In the genomic region with DNA sequence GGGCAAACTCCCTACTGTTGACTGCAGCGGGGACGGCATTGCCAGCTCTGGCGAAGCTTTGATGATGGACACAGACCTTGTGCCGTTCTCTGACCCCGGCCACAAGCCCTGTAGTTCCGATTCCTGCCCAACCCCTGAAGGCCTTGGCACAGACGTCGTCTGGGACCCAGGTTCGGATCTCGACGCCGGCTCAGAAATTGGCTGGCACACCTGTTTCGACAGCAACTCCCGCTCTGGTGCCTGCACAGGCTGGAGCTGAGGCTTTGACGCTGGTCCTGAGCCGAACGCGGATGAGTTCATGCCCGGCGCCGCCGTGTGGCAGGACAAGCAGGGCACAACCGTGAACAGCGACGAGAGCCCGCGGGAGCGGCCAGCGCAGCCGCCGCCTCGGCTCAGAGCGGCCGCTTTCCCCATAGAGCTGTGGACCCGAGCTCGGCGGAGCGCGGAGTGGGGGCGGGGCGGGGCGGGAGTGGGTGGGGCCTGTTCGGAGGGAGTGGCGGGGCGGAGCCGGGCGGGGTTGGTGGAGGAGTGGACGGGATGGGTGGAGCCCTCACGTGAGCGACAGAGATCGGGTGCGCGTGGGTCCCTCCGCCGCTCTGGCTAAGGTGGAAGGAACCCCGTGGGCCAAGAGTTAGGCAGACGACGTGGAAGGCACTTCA, we compare ENCODE assay signal across 7 mouse cellular contexts. TPM values are rescaled to one million over a fixed set of nuclear protein-coding genes. Genes with fewer than 3 reads are reported as not detected.
DNase-seq lines count a peak whose midpoint lies in the region; ATAC-seq lines count a peak whose summit lies in the region.

Osbp2 (minus strand) TSS at position 450 of the 659 bp plus-strand sequence.

- peak within 1 kb of the TSS; percentile 84 for H3K4me2 ChIP-seq in limb, embryonic 13.5 days (replicated peaks)
- H3K4me2 ChIP-seq in midbrain, embryonic 14.5 days (ENCODE audit: low read length): peak within 1 kb of the TSS; percentile 73

- H3K36me3 ChIP-seq in limb, embryonic 13.5 days: no peaks in the 10 kb centered on the region
- no peaks in the 10 kb centered on the region for H3K36me3 ChIP-seq in midbrain, embryonic 14.5 days (ENCODE audit: control insufficient read depth, insufficient read depth, low read length)

- peaks cover 35% of the 10 kb centered on the region for H3K27me3 ChIP-seq in limb, embryonic 13.5 days
- H3K27me3 ChIP-seq in midbrain, embryonic 14.5 days (ENCODE audit: control insufficient read depth, insufficient read depth, low read length): peaks cover 12% of the 10 kb centered on the region

- peaks cover 10% of the 10 kb centered on the region; the same call in 1 of the 2 replicates for H3K4me1 ChIP-seq in limb, embryonic 13.5 days
- H3K4me1 ChIP-seq in midbrain, embryonic 14.5 days (ENCODE audit: control insufficient read depth, insufficient read depth, low read length): peaks cover 7% of the 10 kb centered on the region; the same call in 1 of the 2 replicates

- ATAC-seq in granulocyte monocyte progenitor cell, adult 5-6 weeks (replicated peaks; ENCODE audit: poor library complexity, severe bottlenecking): peak; percentile 97
- peak; percentile 94 for ATAC-seq in limb, embryonic 13.5 days (ENCODE audit: low FRiP score, low read depth)
- peak; percentile 90 for ATAC-seq in midbrain, embryonic 14.5 days (ENCODE audit: low FRiP score, low TSS enrichment)

- H3K9ac ChIP-seq in limb, embryonic 13.5 days: peak within 1 kb of the TSS; percentile 70
- H3K9ac ChIP-seq in midbrain, embryonic 14.5 days (replicated peaks; ENCODE audit: low read length): peak within 1 kb of the TSS; percentile 60

- 4% methylated on average over 45 of the region's 58 CpGs for WGBS in limb, embryonic 13.5 days
- 3% methylated on average over 55 of the region's 58 CpGs for WGBS in midbrain, embryonic 14.5 days

- H3K4me3 ChIP-seq in limb, embryonic 13.5 days: peak within 1 kb of the TSS; percentile 54
- H3K4me3 ChIP-seq in midbrain, embryonic 14.5 days (replicated peaks; ENCODE audit: low read depth, low read length): peak within 1 kb of the TSS; percentile 44

- peak; percentile 81 to 87 for DNase-seq in adrenal gland, postnatal 36 days
- DNase-seq in embryo, embryonic 9.5 days (ENCODE audit: extremely low spot score): peak; percentile 89
- peak; percentile 78 for DNase-seq in kidney, adult 18-20 months
- DNase-seq in midbrain, embryonic 14.5 days: peak; percentile 87
- peak; percentile 20 for DNase-seq in spleen, adult 12 weeks (ENCODE audit: low spot score)

- no peak within 1 kb of the TSS for H3K27ac ChIP-seq in limb, embryonic 13.5 days
- 0 out of 2 replicates have a peak within 1 kb of the TSS, but pooled peaks have one; percentile 26 for H3K27ac ChIP-seq in midbrain, embryonic 14.5 days (replicated peaks; ENCODE audit: low read depth, low read length)

- no peaks in the 10 kb centered on the region for H3K9me3 ChIP-seq in limb, embryonic 13.5 days
- no peaks in the 10 kb centered on the region for H3K9me3 ChIP-seq in midbrain, embryonic 14.5 days (ENCODE audit: control insufficient read depth, low read length)

RNA-seq across cellular contexts. Expression of gene Osbp2, which starts in this region (rescaled TPM):
- 1 to 10 TPM; 2.2 to 2.5 TPM for total RNA-seq in adrenal gland, postnatal 36 days (2021)
- 0.19 TPM in 1 of 2 replicates, not detected in the other for total RNA-seq in granulocyte monocyte progenitor cell, adult 5-6 weeks (2014; fragmentation: Nextera tagmentation)
- not detected in 2 replicates for total RNA-seq in granulocyte monocyte progenitor cell, adult 5-6 weeks (2017)
- 0.73 and 0.76 TPM in 2 replicates for polyA plus RNA-seq in limb, embryonic 13.5 days (2015; fragmentation: Nextera tagmentation; extraction: Ambion mirVana)
- 21.2 and 30.0 TPM in 2 replicates for polyA plus RNA-seq in midbrain, embryonic 14.5 days (2014; fragmentation: Nextera tagmentation; extraction: Ambion mirVana)

Comparison
In these comparisons a context has a peak if more than half of its experiments do, and no peak if none do; other contexts are left out.
1. RNA of gene Osbp2 (polyA plus RNA-seq): 21.2 to 30.0 TPM in midbrain, embryonic 14.5 days; 0.73 to 0.76 TPM in limb, embryonic 13.5 days; every median in the first group is over 10 times any median in the second.
2. Peak in ATAC-seq in granulocyte monocyte progenitor cell, adult 5-6 weeks; RNA of the gene not detected or under 1 TPM.
3. Peak in ATAC-seq, H3K4me3 ChIP-seq, H3K9ac ChIP-seq and H3K4me2 ChIP-seq in limb, embryonic 13.5 days; RNA of the gene not detected or under 1 TPM.
4. DNase-seq: peak in every context shown above with its lines; median percentile 89 in embryo, embryonic 9.5 days; 87 in midbrain, embryonic 14.5 days; 84 in adrenal gland, postnatal 36 days; 78 in kidney, adult 18-20 months; 20 in spleen, adult 12 weeks.
5. Peak in every context shown above with its lines, with median percentiles within 50 percentile points of each other: ATAC-seq.